Mouse (Mus musculus) bone marrow, adult 2 months (tissue): ENCODE results near the gene Cyp4x1.

ENCODE experiments used
- CTCF ChIP-seq: fragments of 200-500 bp; IDR thresholded peaks from 2 replicates; pipeline ENCODE4 v1.5.1; 2011; ENCODE audit warnings: low read length, control low read depth; ENCODE audit not compliant: control insufficient read depth, insufficient read depth
- POLR2A ChIP-seq: fragments of 200-500 bp; IDR thresholded peaks from 2 replicates; pipeline ENCODE4 v1.6.1; 2011; ENCODE audit warnings: low read depth, mild to moderate bottlenecking, control low read depth, low read length, borderline replicate concordance; ENCODE audit not compliant: control insufficient read depth

DNA sequence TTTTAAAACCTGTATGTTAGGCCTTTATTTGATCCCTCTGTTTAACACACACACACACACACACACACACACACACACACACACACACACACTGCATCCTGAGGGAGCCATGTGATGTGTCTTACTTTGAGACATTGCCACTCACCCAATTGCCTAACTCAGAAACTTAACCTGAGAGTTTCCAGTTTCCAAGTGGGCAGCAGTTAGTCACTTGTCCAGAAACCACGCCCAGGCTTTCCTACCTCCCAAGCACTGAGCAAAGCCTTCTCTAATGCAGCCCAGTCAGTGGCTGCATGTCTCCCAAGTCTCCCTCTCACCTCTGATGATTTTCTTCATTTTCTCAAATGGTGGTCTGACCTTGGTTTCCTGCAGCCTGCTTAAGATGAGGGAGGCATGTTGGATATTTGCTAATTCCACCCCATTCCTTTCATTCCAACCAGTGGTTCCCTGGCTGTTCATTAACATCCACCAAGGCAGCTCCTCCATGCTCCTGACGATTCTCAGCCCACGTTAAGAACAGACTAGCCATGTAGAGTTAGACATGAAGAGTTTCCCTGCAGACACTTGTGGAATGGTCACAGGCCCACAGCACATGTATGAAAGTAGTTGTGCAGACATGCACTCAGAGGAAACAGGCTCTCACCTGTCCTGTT lies 47.2 kb downstream of the Cyp4x1 start:
- TF ChIP-seq CTCF (no peak), POLR2A (no peak)
